Mouse (Mus musculus): ENCODE results near the gene Gm15013. TPM values are rescaled to one million over a fixed set of nuclear protein-coding genes. Genes with fewer than 3 reads are reported as not detected.

Gene Gm15013
- not detected in 2 replicates for total RNA-seq (2023)

GRCm38 (mm10) chrX:139714381-139714780 lies at the start of gene Gm15013:
TSS of gene Gm15013 (minus strand) at chrX:139714481.

GRCm38 (mm10) chrX:139684775-139685695 lies 29.2 kb downstream of the Gm15013 start, which contains the start of gene Tbc1d8b:
TSS of gene Tbc1d8b (plus strand) at chrX:139684996.

Other genes with a start within 250 kb of the Gm15013 start
- not detected in 2 replicates for gene D330045A20Rik, start 234.1 kb downstream of the Gm15013 start, total RNA-seq (2023)
- 1.4 and 1.9 TPM in 2 replicates for gene Rnf128, start 151.2 kb downstream of the Gm15013 start, total RNA-seq (2023)
- 4.7 and 4.8 TPM in 2 replicates for gene Tbc1d8b, start 29.5 kb downstream of the Gm15013 start, total RNA-seq (2023)
- not detected in 2 replicates for gene Ripply1, start 67.9 kb upstream of the Gm15013 start, total RNA-seq (2023)
- not detected in 2 replicates for gene Cldn2, start 86.3 kb upstream of the Gm15013 start, total RNA-seq (2023)
- 0.28 TPM in 1 of 2 replicates, not detected in the other for gene Morc4, start 157.2 kb upstream of the Gm15013 start, total RNA-seq (2023)

Measured in neutrophil, adult 65 days (primary cell).